ENCODE assay signal across 17 mouse cellular contexts in the genomic region with DNA sequence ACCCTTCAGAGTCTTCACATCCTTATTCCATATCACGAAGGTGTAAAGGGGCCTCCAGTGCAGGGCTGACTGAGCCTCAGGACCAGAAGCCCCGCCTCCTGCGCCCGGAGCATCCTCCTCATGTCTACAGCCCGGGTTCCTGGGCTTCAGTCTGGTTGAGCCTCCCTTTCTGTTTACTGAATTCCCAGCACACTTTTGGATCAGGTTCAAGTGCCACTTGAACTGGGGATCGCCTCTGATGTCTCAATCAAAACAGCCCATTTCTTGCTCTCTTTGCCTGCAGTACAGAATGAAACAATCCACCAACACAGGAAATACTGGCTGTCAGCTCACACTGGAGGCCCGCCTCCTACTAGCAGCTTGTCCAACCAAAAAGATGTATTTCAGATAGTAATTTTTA. TPM values are rescaled to one million over a fixed set of nuclear protein-coding genes. Genes with fewer than 3 reads are reported as not detected.
DNase-seq lines count a peak whose midpoint lies in the region; ATAC-seq and TF ChIP-seq lines count a peak whose summit lies in the region.
"Had no signal": no experiment of that assay in that cellular context is flagged by ENCODE, and none has a peak within 500 bp of the region (broad histone marks: within the 10 kb centered on the region; RNA-seq: fewer than 3 reads in every experiment).

No protein-coding gene starts in this region.

- peak; percentile 55 for DNase-seq in forebrain, embryonic 14.5 days (ENCODE audit: low spot score)
- DNase-seq in forebrain, embryonic 10.5 days (ENCODE audit: extremely low spot score, low spot score) = no peak
- no peak for DNase-seq in limb, embryonic 14.5 days (ENCODE audit: low spot score)
- no peak for DNase-seq in limb, embryonic 10.5 days (ENCODE audit: low spot score)
- DNase-seq in brain, embryonic 14.5 days (ENCODE audit: low read depth) = peak; percentile 75
- DNase-seq in lung, postnatal 0 days (ENCODE audit: low spot score) = peak; percentile 92
- no peak for DNase-seq in thymus, postnatal 36 days
- no peak for DNase-seq in neural tube, embryonic 10.5 days (ENCODE audit: extremely low spot score, low spot score)
- DNase-seq: adrenal gland, postnatal 14 days; B cell, adult 2 months; embryo, embryonic 11 days; heart, adult 11 months; kidney, postnatal 36 days; layer of hippocampus, postnatal 36 days had no signal

- no peak for TF ChIP-seq CTCF in brain, embryonic 14.5 days (IDR thresholded peaks at IDR 0.05; ENCODE audit: borderline replicate concordance, extremely low read depth, insufficient read depth, insufficient read length)
- TF ChIP-seq CTCF in lung, postnatal 0 days (IDR thresholded peaks at IDR 0.05) = no peak

- H3K9ac ChIP-seq in forebrain, embryonic 14.5 days (ENCODE audit: low read length) = peak overlapping the region; percentile 18; the same call in 1 of the 2 replicates
- H3K9ac ChIP-seq in limb, embryonic 14.5 days (ENCODE audit: low read depth, low read length, severe bottlenecking) = no peak overlapping the region
- H3K9ac ChIP-seq in lung, postnatal 0 days (replicated peaks; ENCODE audit: low read depth) = no peak overlapping the region
- H3K9ac ChIP-seq: limb, embryonic 12.5 days; midbrain, embryonic 12.5 days had no signal

- H3K4me1 ChIP-seq in forebrain, embryonic 14.5 days (ENCODE audit: control insufficient read depth, insufficient read depth, low read length) = peaks cover 11% of the 10 kb centered on the region; the same call in 1 of the 2 replicates
- H3K4me1 ChIP-seq in forebrain, embryonic 10.5 days = peaks cover 19% of the 10 kb centered on the region
- no peaks in the 10 kb centered on the region for H3K4me1 ChIP-seq in limb, embryonic 14.5 days (ENCODE audit: control insufficient read depth, insufficient read depth, low read length)
- peaks cover 12% of the 10 kb centered on the region; the same call in 1 of the 2 replicates for H3K4me1 ChIP-seq in limb, embryonic 10.5 days
- peaks cover 6% of the 10 kb centered on the region; the same call in 1 of the 2 replicates for H3K4me1 ChIP-seq in lung, postnatal 0 days (ENCODE audit: insufficient read depth, low read depth, low read length)
- H3K4me1 ChIP-seq: limb, embryonic 12.5 days had no signal

- no peak for ATAC-seq in forebrain, embryonic 14.5 days
- no peak for ATAC-seq in limb, embryonic 14.5 days (ENCODE audit: low FRiP score, low read depth)
- peak; percentile 76 for ATAC-seq in lung, postnatal 0 days
- ATAC-seq: inflammation-experienced regulatory T-cells, adult 6 months had no signal

- H3K27me3 ChIP-seq in forebrain, embryonic 14.5 days (replicated peaks; ENCODE audit: control insufficient read depth, insufficient read depth, low read length) = no peaks in the 10 kb centered on the region
- no peaks in the 10 kb centered on the region for H3K27me3 ChIP-seq in forebrain, embryonic 10.5 days (ENCODE audit: poor library complexity, severe bottlenecking)
- H3K27me3 ChIP-seq in limb, embryonic 14.5 days (ENCODE audit: control insufficient read depth, insufficient read depth, low read length) = no peaks in the 10 kb centered on the region
- no peaks in the 10 kb centered on the region for H3K27me3 ChIP-seq in limb, embryonic 10.5 days (ENCODE audit: low read depth, poor library complexity, severe bottlenecking)
- H3K27me3 ChIP-seq in lung, postnatal 0 days (replicated peaks; ENCODE audit: insufficient read depth, low read length) = no peaks in the 10 kb centered on the region
- H3K27me3 ChIP-seq: limb, embryonic 12.5 days; midbrain, embryonic 12.5 days had no signal

- H3K4me2 ChIP-seq in forebrain, embryonic 14.5 days (ENCODE audit: low read length) = no peak overlapping the region
- no peak overlapping the region for H3K4me2 ChIP-seq in limb, embryonic 14.5 days (replicated peaks; ENCODE audit: low read depth, low read length, severe bottlenecking)
- 0 out of 2 replicates have a peak overlapping the region, but pooled peaks have one; percentile 4 for H3K4me2 ChIP-seq in lung, postnatal 0 days (replicated peaks; ENCODE audit: low read depth, low read length)
- H3K4me2 ChIP-seq: limb, embryonic 12.5 days; midbrain, embryonic 12.5 days had no signal

- no peak for TF ChIP-seq POLR2A in limb, embryonic 14.5 days (IDR thresholded peaks at IDR 0.05; ENCODE audit: borderline replicate concordance, extremely low read depth, insufficient read depth, insufficient read length)
- TF ChIP-seq POLR2A in brain, embryonic 14.5 days (IDR thresholded peaks at IDR 0.05; ENCODE audit: borderline replicate concordance, extremely low read depth, insufficient read depth, insufficient read length, poor library complexity, severe bottlenecking) = no peak

- no peaks in the 10 kb centered on the region for H3K36me3 ChIP-seq in forebrain, embryonic 14.5 days (ENCODE audit: control insufficient read depth, insufficient read depth, low read length)
- H3K36me3 ChIP-seq in forebrain, embryonic 10.5 days (replicated peaks) = no peaks in the 10 kb centered on the region
- H3K36me3 ChIP-seq in limb, embryonic 14.5 days (ENCODE audit: control insufficient read depth, insufficient read depth, low read length) = no peaks in the 10 kb centered on the region
- no peaks in the 10 kb centered on the region for H3K36me3 ChIP-seq in limb, embryonic 10.5 days
- H3K36me3 ChIP-seq in lung, postnatal 0 days (ENCODE audit: insufficient read depth, low read length) = no peaks in the 10 kb centered on the region
- H3K36me3 ChIP-seq: limb, embryonic 12.5 days; midbrain, embryonic 12.5 days had no signal

- peak; percentile 56 for TF ChIP-seq EP300 in lung, postnatal 0 days (IDR thresholded peaks at IDR 0.05)

- no peaks in the 10 kb centered on the region for H3K9me3 ChIP-seq in forebrain, embryonic 14.5 days (replicated peaks; ENCODE audit: control insufficient read depth, low read length)
- H3K9me3 ChIP-seq in forebrain, embryonic 10.5 days = no peaks in the 10 kb centered on the region
- H3K9me3 ChIP-seq in limb, embryonic 14.5 days (ENCODE audit: control insufficient read depth, low read length) = no peaks in the 10 kb centered on the region
- no peaks in the 10 kb centered on the region for H3K9me3 ChIP-seq in limb, embryonic 10.5 days (replicated peaks)
- H3K9me3 ChIP-seq in lung, postnatal 0 days (ENCODE audit: low read length) = no peaks in the 10 kb centered on the region
- H3K9me3 ChIP-seq: limb, embryonic 12.5 days; midbrain, embryonic 12.5 days had no signal

- no peak overlapping the region for H3K4me3 ChIP-seq in forebrain, embryonic 14.5 days (ENCODE audit: low read depth, low read length)
- no peak overlapping the region for H3K4me3 ChIP-seq in forebrain, embryonic 10.5 days
- no peak overlapping the region for H3K4me3 ChIP-seq in limb, embryonic 14.5 days (replicated peaks; ENCODE audit: low read length)
- no peak overlapping the region for H3K4me3 ChIP-seq in limb, embryonic 10.5 days
- H3K4me3 ChIP-seq in lung, postnatal 0 days (ENCODE audit: low read depth, low read length) = no peak overlapping the region
- H3K4me3 ChIP-seq: limb, embryonic 12.5 days; midbrain, embryonic 12.5 days had no signal

- WGBS in forebrain, embryonic 14.5 days = 57% methylated on average over 7 of the region's 7 CpGs
- WGBS in forebrain, embryonic 10.5 days = 85% methylated on average over 7 of the region's 7 CpGs
- WGBS in limb, embryonic 14.5 days = 67% methylated on average over 7 of the region's 7 CpGs
- 74% methylated on average over 7 of the region's 7 CpGs for WGBS in limb, embryonic 10.5 days
- 15% methylated on average over 7 of the region's 7 CpGs for WGBS in lung, postnatal 0 days

- no peak overlapping the region for H3K27ac ChIP-seq in forebrain, embryonic 14.5 days (ENCODE audit: low read depth, low read length)
- H3K27ac ChIP-seq in forebrain, embryonic 10.5 days = no peak overlapping the region
- 0 out of 2 replicates have a peak overlapping the region, but pooled peaks have one; percentile 26 for H3K27ac ChIP-seq in limb, embryonic 14.5 days (replicated peaks; ENCODE audit: low read depth, low read length)
- no peak overlapping the region for H3K27ac ChIP-seq in limb, embryonic 10.5 days
- H3K27ac ChIP-seq in lung, postnatal 0 days (ENCODE audit: low read length) = peak overlapping the region; percentile 74
- H3K27ac ChIP-seq: limb, embryonic 12.5 days; midbrain, embryonic 12.5 days had no signal

RNA-seq across cellular contexts. Expression of a gene that starts 32.7 kb away (rescaled TPM):
- polyA plus RNA-seq in forebrain, embryonic 14.5 days (2014; fragmentation: Nextera tagmentation; extraction: Ambion mirVana) = 29.0 and 33.2 TPM in 2 replicates
- 9.7 and 10.0 TPM in 2 replicates for polyA plus RNA-seq in forebrain, embryonic 10.5 days (2016; fragmentation: Nextera tagmentation; extraction: Ambion mirVana)
- polyA plus RNA-seq in limb, embryonic 14.5 days (2012; rRNA removed) = 20.8 and 29.8 TPM in 2 replicates
- 10.3 and 11.0 TPM in 2 replicates for polyA plus RNA-seq in limb, embryonic 14.5 days (2014; fragmentation: Nextera tagmentation; extraction: Ambion mirVana)
- polyA plus RNA-seq in limb, embryonic 10.5 days (2016; fragmentation: Nextera tagmentation; extraction: Ambion mirVana) = 5.6 and 6.2 TPM in 2 replicates
- polyA plus RNA-seq in brain, embryonic 14.5 days (2012; rRNA removed) = 67.4 and 92.7 TPM in 2 replicates
- polyA plus RNA-seq in lung, postnatal 0 days (2015; fragmentation: Nextera tagmentation; extraction: Ambion mirVana) = 13.9 and 15.8 TPM in 2 replicates

Comparison
In these comparisons a context has a peak if more than half of its experiments do, and no peak if none do; other contexts are left out.
1. DNase-seq: peak in forebrain, embryonic 14.5 days (single experiment), brain, embryonic 14.5 days (single experiment) and lung, postnatal 0 days (single experiment); none in forebrain, embryonic 10.5 days (single experiment), limb, embryonic 14.5 days (single experiment), limb, embryonic 10.5 days (single experiment), thymus, postnatal 36 days (0 of 2) and neural tube, embryonic 10.5 days (single experiment).
2. H3K27ac ChIP-seq: peak in limb, embryonic 14.5 days (single experiment) and lung, postnatal 0 days (single experiment); none in forebrain, embryonic 14.5 days (single experiment), forebrain, embryonic 10.5 days (single experiment) and limb, embryonic 10.5 days (single experiment).